Mouse (Mus musculus): ENCODE results near the gene Gm7849. TPM values are rescaled to one million over a fixed set of nuclear protein-coding genes. Genes with fewer than 3 reads are reported as not detected.
"Not testable (repeated sequence)": the region's sequence is repeated elsewhere in the genome, so short reads cannot be mapped to it uniquely, and the experiment has no call there.

Gm7849 gene
- not detected for total RNA-seq (2022)

DNA sequence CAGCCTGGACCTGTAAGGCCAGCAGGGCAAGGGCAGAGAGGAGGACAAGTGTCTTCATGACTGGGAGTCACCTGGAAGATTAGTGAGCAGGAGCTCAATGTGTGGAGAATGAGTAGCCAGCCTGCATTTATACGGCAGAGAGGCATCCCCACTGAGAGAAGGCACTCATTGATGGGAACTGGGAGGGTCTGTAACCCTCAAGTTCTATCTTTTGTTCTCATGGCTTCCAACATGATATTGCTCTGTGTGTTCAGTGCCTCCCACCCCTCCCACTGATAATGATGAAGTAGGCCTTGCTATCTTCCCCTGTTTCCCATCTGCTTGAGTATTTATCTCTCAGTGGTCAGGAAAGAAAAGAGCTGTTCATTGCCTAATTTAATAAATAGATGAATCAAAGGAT lies at the start of gene Gm7849:
Gm7849 (minus strand) TSS at position 101 of the 400 bp plus-strand sequence.
- not testable (repeated sequence) for DNase-seq (ENCODE audit: low spot score)

DNA sequence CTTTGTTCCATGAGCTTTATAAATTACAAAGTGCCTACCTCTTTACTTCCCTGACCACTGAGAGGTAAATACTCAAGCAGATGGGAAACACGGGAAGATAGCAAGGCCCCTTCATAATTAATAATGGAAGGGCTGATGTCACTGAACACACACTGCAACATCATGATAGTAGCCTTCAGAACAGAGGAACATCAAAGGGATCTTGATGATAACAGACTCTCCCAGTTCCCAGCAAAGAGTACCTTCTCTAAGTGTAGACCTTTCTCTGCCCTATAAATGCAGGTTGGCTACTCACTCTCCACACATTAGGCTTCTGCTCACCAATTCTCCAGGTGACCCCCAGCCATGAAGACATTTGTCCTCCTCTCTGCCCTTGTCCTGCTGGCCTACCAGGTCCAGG lies 29.2 kb downstream of the Gm7849 start, which contains the start of gene Defa36:
Defa36 (plus strand) TSS at position 301 of the 400 bp plus-strand sequence.
- not testable (repeated sequence) for DNase-seq (ENCODE audit: low spot score)

Other genes starting within 250 kb of the Gm7849 start
- gene Gm15292, start 206.8 kb downstream of the Gm7849 start, total RNA-seq (2022): not detected
- gene Defa27, start 141.0 kb downstream of the Gm7849 start, total RNA-seq (2022): not detected
- gene Defa29, start 129.5 kb downstream of the Gm7849 start, total RNA-seq (2022): not detected
- not detected for gene Defa2, start 78.0 kb downstream of the Gm7849 start, total RNA-seq (2022)
- gene Defa33, start 64.7 kb downstream of the Gm7849 start, total RNA-seq (2022): not detected
- gene Defa36, start 29.1 kb downstream of the Gm7849 start, total RNA-seq (2022): not detected
- gene Defa20, start 52.7 kb upstream of the Gm7849 start, total RNA-seq (2022): not detected
- not detected for gene Defa32, start 72.5 kb upstream of the Gm7849 start, total RNA-seq (2022)
- gene Defa37, start 108.8 kb upstream of the Gm7849 start, total RNA-seq (2022): not detected
- not detected for gene Defa28, start 126.4 kb upstream of the Gm7849 start, total RNA-seq (2022)
- gene Gm7861, start 137.9 kb upstream of the Gm7849 start, total RNA-seq (2022): not detected
- not detected for gene Defa26, start 161.6 kb upstream of the Gm7849 start, total RNA-seq (2022)
- not detected for gene Defa17, start 199.2 kb upstream of the Gm7849 start, total RNA-seq (2022)
- not detected for gene Defa34, start 209.2 kb upstream of the Gm7849 start, total RNA-seq (2022)
- not detected for gene AY761184, start 247.1 kb upstream of the Gm7849 start, total RNA-seq (2022)